Comparison of ENCODE assay signal across 9 mouse cellular contexts in the genomic region with DNA sequence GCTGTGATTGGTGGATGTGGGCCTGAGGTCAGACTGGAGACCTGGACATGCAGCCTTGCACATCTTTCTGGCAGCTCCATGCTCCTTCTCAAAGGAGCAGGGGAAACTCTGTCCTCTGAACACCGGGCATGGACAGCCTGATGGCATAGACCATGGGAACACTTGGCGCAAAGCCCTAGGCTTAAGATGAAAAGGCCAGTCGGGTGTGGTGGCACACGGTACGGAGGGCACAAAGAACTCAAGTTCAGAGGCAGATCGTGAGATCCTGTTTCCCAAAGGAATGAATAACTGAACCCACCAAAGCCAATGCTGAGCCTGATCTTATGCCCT. TPM values are rescaled to one million over a fixed set of nuclear protein-coding genes. Genes with fewer than 3 reads are reported as not detected.
DNase-seq lines count a peak whose midpoint lies in the region.
"Had no signal": no experiment of that assay in that cellular context is flagged by ENCODE, and none has a peak within 500 bp of the region (broad histone marks: within the 10 kb centered on the region; RNA-seq: fewer than 3 reads in every experiment).

No protein-coding gene starts in this region.

- H3K4me1 ChIP-seq in brown adipose tissue, adult 24 weeks (ENCODE audit: control insufficient read depth, insufficient read depth, insufficient read length, low read length) = peaks cover 33% of the 10 kb centered on the region

- peak; percentile 50 for DNase-seq in adrenal gland, postnatal 14 days
- no peak for DNase-seq in adrenal gland, adult 8-10 months
- peak; percentile 29 for DNase-seq in kidney, adult 18-20 months
- DNase-seq in kidney, postnatal 4 days = no peak
- DNase-seq in kidney, postnatal 36 days = peak; percentile 38 to 45
- no peak for DNase-seq in testis, postnatal 14 days (ENCODE audit: low spot score)
- DNase-seq in gastrocnemius, postnatal 10 days = no peak
- DNase-seq: cerebellum, adult 8-10 months had no signal

- H3K4me3 ChIP-seq in brown adipose tissue, adult 24 weeks (ENCODE audit: insufficient read depth, low read depth, low read length) = no peak overlapping the region

- H3K27ac ChIP-seq in brown adipose tissue, adult 24 weeks (replicated peaks; ENCODE audit: low read depth, low read length) = peak overlapping the region; percentile 9; the same call in 1 of the 2 replicates

RNA-seq across cellular contexts. Expression of a gene that starts 43.6 kb away (rescaled TPM):
- total RNA-seq in adrenal gland, postnatal 14 days (2021) = 135 and 142 TPM in 2 replicates
- total RNA-seq in adrenal gland, adult 8-10 months (2022) = 100 to 1,000 TPM; 238 to 271 (median 258) TPM
- polyA plus RNA-seq in brown adipose tissue, adult 24 weeks (2012; ENCODE audit: insufficient read depth, insufficient read length, missing spikeins) = 115 and 176 TPM in 2 replicates
- 10 to 100 TPM; 22.8 to 25.2 TPM for total RNA-seq in gastrocnemius, postnatal 10 days (2021)

Comparison
In these comparisons a context has a peak if more than half of its experiments do, and no peak if none do; other contexts are left out.
1. DNase-seq: peak in adrenal gland, postnatal 14 days (single experiment), kidney, adult 18-20 months (single experiment) and kidney, postnatal 36 days (2 of 2); none in adrenal gland, adult 8-10 months (single experiment), kidney, postnatal 4 days (0 of 2), testis, postnatal 14 days (single experiment) and gastrocnemius, postnatal 10 days (single experiment).